Mouse (Mus musculus) neural tube, embryonic 13.5 days (tissue): ENCODE data around the gene Slco4a1. TPM values are rescaled to one million over a fixed set of nuclear protein-coding genes. Genes with fewer than 3 reads are reported as not detected.
A peak's percentile ranks its signal among the peaks of the same experiment; 100 is the strongest.

Experiments
- ATAC-seq: fragments of 200-750 bp; cut with Nextera tagmentation; 2 replicates; pipeline ENCODE4 v1.8.0; 2017; ENCODE audit warnings: low read depth, mild to moderate bottlenecking, moderate TSS enrichment, moderate library complexity
- H3K27ac ChIP-seq: fragments of 300-500 bp; sonication (generic); replicated peaks from 2 replicates; pipeline ENCODE4 v1.5.1; 2015; ENCODE audit warnings: moderate library complexity, mild to moderate bottlenecking, inconsistent platforms
- H3K27me3 ChIP-seq: fragments of 300-500 bp; sonication (generic); 2 replicates; pipeline ENCODE4 v1.6.1; 2015; ENCODE audit warnings: mild to moderate bottlenecking, inconsistent platforms
- H3K36me3 ChIP-seq: fragments of 300-500 bp; sonication (generic); 2 replicates; pipeline ENCODE4 v1.6.1; 2015; ENCODE audit warnings: mild to moderate bottlenecking, inconsistent platforms
- H3K4me1 ChIP-seq: fragments of 300-500 bp; sonication (generic); replicated peaks from 2 replicates; pipeline ENCODE4 v1.6.1; 2015; ENCODE audit warnings: inconsistent platforms
- H3K4me2 ChIP-seq: fragments of 300-500 bp; sonication (generic); 2 replicates; pipeline ENCODE4 v1.6.1; 2015; ENCODE audit warnings: inconsistent platforms, mild to moderate bottlenecking, moderate library complexity
- H3K4me3 ChIP-seq: fragments of 300-500 bp; sonication (generic); 2 replicates; pipeline ENCODE4 v1.5.1; 2015; ENCODE audit warnings: mild to moderate bottlenecking, inconsistent platforms
- H3K9ac ChIP-seq: fragments of 300-500 bp; sonication (generic); 2 replicates; pipeline ENCODE4 v1.6.1; 2015; ENCODE audit warnings: moderate library complexity, mild to moderate bottlenecking, inconsistent platforms
- H3K9me3 ChIP-seq: fragments of 300-500 bp; sonication (generic); 2 replicates; pipeline ENCODE4 v1.6.1; 2016; ENCODE audit warnings: inconsistent platforms
- WGBS: fragments of 180-500 bp; shearing (Covaris S2); methylation state at CpG from one replicate; pipeline ENCODE4 v1.1.7; 2015; 5-methylcytosine and 5-hydroxymethylcytosine counted together
- polyA plus RNA-seq: library from polyadenylated mRNA; unstranded; fragments of >200 nt; fragmentation: Nextera tagmentation; extraction: Ambion mirVana; gene quantifications from 2 replicates; pipeline ENCODE4 v1.2.1, GENCODE M21; 2015

The Slco4a1 gene
- polyA plus RNA-seq, 1 experiment from 2014 or later = 5.4 TPM

DNA sequence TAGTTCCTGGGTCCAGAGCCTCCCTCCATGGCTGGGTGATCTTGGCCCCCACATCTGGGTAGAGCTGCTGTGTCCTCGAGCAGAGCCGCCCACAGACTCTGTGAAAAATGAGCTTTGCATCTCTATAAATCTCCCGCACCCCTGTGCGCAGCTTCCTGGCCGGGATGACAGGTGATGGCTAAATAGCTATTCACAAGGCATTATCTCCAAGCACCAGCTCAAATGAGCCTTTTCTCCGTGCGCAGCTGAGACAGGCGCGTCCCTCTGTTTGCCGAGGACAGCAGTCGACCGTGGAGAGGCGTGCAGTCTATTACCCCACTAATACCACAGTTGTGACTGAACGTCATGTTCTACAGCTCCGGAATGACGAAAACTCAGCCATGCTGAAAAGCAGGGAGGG lies 26.2 kb downstream of the Slco4a1 start:
- no peak overlapping the region for H3K4me3 ChIP-seq
- peak overlapping the region; percentile 22 for H3K4me2 ChIP-seq
- H3K9me3 ChIP-seq = no peaks in the 10 kb centered on the region
- H3K27ac ChIP-seq = peak overlapping the region; percentile 43; the same call in 1 of the 2 replicates
- no peak overlapping the region for H3K9ac ChIP-seq
- WGBS = 6% methylated on average over 16 of the region's 16 CpGs
- no peaks in the 10 kb centered on the region for H3K36me3 ChIP-seq
- 0 out of 2 replicates have a peak, but pooled peaks cover 2% of the 10 kb centered on the region for H3K27me3 ChIP-seq
- peaks cover 31% of the 10 kb centered on the region for H3K4me1 ChIP-seq
- ATAC-seq = peak; percentile 53; the same call in 1 of the 2 replicates

DNA sequence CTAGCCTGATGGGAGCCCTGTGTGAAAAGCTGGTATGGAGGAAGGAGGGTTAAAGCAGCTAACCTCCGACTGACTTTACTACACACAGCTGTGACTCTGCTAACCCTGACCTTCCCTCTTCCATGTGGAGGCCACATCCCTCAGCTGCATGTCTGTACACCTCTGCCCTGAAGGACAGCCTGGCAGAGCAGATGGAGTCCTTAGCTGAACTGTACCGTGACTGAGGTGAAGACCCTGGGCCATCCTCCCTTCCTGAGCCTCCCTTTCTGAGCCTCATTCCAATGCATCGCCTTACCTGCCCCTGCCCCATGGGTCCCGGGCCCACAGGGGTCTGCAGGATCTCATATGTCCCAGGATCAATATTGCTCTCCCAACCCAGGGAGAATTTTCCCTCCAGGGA lies 28.8 kb downstream of the Slco4a1 start:
- no peak overlapping the region for H3K4me3 ChIP-seq
- H3K9ac ChIP-seq = no peak overlapping the region
- ATAC-seq = no peak
- H3K4me1 ChIP-seq = peaks cover 46% of the 10 kb centered on the region
- no peaks in the 10 kb centered on the region for H3K36me3 ChIP-seq
- H3K4me2 ChIP-seq = no peak overlapping the region
- WGBS = 72% methylated on average over 4 of the region's 4 CpGs
- H3K27me3 ChIP-seq = 0 out of 2 replicates have a peak, but pooled peaks cover 4% of the 10 kb centered on the region
- H3K9me3 ChIP-seq = no peaks in the 10 kb centered on the region
- H3K27ac ChIP-seq = peak overlapping the region; percentile 77

DNA sequence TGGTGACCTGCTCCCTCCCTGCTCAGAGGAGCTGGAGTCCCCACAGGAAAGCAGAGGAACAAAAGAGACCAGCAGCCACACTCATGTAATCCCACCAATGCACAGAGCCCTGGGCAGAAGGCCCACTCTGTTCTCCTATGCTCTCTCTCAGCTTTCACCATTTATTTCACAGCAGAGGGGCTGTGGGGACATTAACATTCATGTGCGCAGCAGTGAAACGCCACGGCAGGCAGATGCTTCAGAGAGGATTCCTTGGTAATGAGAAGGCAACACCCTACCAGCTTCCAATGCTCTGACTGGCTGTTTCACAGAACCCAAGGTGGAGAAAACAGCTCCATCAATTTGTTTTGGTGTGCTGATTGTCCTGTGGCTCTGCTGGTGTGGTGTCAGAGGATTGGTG lies 29.3 kb downstream of the Slco4a1 start:
- no peak for ATAC-seq
- Histone ChIP-seq H3K4me3 (no peak overlapping the region), H3K4me1 (peaks cover 46% of the 10 kb centered on the region), H3K4me2 (no peak overlapping the region), H3K27ac (peak overlapping the region; percentile 77), H3K9me3 (no peaks in the 10 kb centered on the region), H3K36me3 (no peaks in the 10 kb centered on the region), H3K27me3 (0 out of 2 replicates have a peak, but pooled peaks cover 4% of the 10 kb centered on the region), H3K9ac (no peak overlapping the region)
- 13% methylated on average over 3 of the region's 3 CpGs for WGBS

DNA sequence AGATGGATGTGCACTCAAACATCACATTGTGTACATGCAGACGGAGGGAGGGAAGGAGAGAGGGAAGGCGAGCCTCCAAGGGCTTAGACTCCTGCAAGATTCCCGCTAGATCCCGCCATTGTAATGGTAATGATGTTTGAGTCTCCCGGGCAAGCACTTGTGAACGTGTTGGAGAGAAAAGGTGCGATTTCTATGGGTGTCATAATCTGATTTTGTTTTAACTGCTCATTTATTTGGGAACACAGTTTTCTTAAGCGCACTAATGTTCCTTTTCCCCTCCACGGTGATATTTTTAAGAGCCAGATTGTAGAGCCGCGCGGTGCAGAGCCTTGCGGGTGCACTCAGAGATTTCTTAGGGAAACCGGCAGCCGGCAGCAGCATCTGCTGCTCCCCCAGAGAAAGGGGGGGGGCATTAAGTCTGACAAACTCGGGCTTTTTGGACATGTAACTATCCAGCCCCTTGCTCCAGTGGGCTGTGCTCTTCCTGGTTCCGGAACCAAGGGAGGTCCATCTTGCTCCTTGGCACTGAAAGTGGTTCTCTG lies 32.2 kb downstream of the Slco4a1 start:
- no peaks in the 10 kb centered on the region for H3K36me3 ChIP-seq
- peak overlapping the region; percentile 47 for H3K4me2 ChIP-seq
- H3K27ac ChIP-seq = no peak overlapping the region
- H3K9me3 ChIP-seq = no peaks in the 10 kb centered on the region
- ATAC-seq = no peak
- peaks cover 27% of the 10 kb centered on the region for H3K4me1 ChIP-seq
- peak overlapping the region; percentile 31; the same call in 1 of the 2 replicates for H3K9ac ChIP-seq
- peak overlapping the region; percentile 15; the same call in 1 of the 2 replicates for H3K4me3 ChIP-seq
- H3K27me3 ChIP-seq = 0 out of 2 replicates have a peak, but pooled peaks cover 4% of the 10 kb centered on the region
- 8% methylated on average over 17 of the region's 17 CpGs for WGBS

DNA sequence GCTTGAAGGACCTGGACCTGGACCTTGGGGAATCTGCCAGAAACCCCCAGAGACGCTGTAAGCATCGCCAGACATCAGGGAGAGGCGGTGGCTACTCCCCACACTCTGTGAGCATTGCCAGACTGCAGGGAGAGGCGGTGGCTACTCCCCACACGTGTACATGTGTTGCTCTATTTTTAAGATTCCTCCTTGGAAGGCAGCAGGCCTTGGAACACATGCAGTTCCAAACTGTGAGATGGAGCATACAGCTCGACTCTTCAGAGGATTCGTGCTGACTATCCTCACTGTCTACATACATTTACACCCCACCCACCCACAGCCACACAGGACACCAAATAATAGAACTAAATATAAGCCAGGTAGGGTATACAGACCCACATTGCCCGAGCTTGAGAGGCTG lies 39.9 kb downstream of the Slco4a1 start:
- ATAC-seq = no peak
- peaks cover 21% of the 10 kb centered on the region for H3K4me1 ChIP-seq
- WGBS = 73% methylated on average over 8 of the region's 8 CpGs
- no peak overlapping the region for H3K27ac ChIP-seq
- no peaks in the 10 kb centered on the region for H3K9me3 ChIP-seq
- H3K4me3 ChIP-seq = no peak overlapping the region
- H3K27me3 ChIP-seq = peaks cover 29% of the 10 kb centered on the region
- no peaks in the 10 kb centered on the region for H3K36me3 ChIP-seq
- no peak overlapping the region for H3K4me2 ChIP-seq
- H3K9ac ChIP-seq = no peak overlapping the region

DNA sequence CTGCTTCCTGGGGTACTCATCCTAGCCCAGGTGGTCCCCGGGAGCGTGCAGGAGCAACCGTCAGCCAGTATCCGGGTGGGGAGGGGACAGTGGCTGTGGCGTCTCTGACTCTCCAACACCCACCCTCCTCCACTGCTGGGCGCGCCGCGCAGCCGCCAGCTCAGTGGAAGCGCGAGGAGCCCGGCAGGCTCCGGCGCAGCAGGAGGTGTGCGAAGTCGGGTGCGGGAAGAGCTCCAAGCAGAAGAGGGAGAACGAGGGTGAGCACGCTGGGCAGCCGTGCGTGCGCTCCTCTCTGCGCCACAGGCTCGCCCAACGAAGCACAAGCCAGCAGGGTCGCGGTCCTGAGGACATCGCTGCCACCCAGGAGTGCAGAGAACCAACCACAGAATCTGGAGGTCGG lies 43.7 kb downstream of the Slco4a1 start, which contains the start of gene Ntsr1:
Ntsr1 (plus strand) TSS at position 236 of the 400 bp plus-strand sequence.
- Histone ChIP-seq H3K9me3 (no peaks in the 10 kb centered on the region), H3K4me2 (peak within 1 kb of the TSS; percentile 65), H3K4me3 (peak within 1 kb of the TSS; percentile 35), H3K9ac (peak within 1 kb of the TSS; percentile 68), H3K36me3 (no peaks in the 10 kb centered on the region), H3K27me3 (peaks cover 50% of the 10 kb centered on the region), H3K27ac (no peak within 1 kb of the TSS), H3K4me1 (peaks cover 28% of the 10 kb centered on the region)
- WGBS = 1% methylated on average over 30 of the region's 30 CpGs
- peak; percentile 70 for ATAC-seq

DNA sequence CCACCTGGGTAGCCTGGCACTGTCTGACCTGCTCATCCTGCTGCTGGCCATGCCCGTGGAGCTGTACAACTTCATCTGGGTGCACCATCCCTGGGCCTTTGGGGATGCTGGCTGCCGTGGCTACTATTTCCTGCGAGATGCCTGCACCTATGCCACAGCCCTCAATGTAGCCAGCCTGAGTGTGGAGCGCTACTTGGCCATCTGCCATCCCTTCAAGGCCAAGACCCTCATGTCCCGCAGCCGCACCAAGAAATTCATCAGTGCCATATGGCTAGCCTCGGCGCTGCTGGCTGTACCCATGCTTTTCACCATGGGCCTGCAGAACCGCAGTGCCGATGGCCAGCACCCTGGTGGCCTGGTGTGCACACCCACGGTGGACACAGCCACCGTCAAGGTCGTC lies 44.7 kb downstream of the Slco4a1 start:
- WGBS = 34% methylated on average over 13 of the region's 13 CpGs
- Histone ChIP-seq H3K27ac (no peak overlapping the region), H3K4me3 (peak overlapping the region; percentile 35; the same call in 1 of the 2 replicates), H3K36me3 (no peaks in the 10 kb centered on the region), H3K4me2 (peak overlapping the region; percentile 65), H3K4me1 (peaks cover 28% of the 10 kb centered on the region), H3K27me3 (peaks cover 50% of the 10 kb centered on the region), H3K9ac (no peak overlapping the region), H3K9me3 (no peaks in the 10 kb centered on the region)
- ATAC-seq = no peak

DNA sequence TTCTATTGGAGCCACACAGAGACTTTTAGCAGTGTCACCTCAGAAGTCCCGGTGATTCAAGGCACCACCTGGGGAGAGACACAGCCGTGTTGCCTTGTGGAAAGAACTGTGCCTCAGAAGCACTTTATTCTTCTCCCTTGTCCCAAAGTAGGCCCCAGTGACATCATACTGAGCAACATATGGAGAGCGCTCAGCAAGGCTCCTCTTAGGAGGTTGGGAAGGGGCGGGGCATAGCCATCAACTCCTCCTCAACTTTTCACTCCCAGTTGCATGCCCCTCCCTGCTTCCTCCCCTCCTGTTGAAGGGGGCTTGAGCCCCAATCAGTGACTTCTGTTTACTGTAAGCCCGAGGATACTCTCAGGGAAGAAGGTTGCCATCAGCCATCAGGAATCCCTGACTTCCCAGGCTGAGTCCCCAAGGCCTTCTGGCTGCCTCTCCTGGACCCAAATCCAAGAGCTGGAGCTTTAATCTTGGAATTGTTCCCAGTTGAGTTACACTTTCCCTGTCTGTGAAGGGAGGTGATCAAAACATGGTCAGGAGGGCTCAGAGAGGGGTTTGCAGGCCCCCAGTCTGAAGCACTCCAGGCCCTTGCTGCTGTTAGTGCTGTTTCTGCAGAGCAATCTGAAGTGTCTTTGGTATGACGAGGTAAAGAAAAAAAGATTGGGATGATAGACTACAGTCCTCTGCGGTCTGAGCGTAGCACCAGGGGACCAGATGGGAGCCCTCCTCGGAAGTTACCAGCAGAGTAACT lies 45.3 kb downstream of the Slco4a1 start:
- 42% methylated on average over 9 of the region's 9 CpGs for WGBS
- Histone ChIP-seq H3K4me1 (peaks cover 28% of the 10 kb centered on the region), H3K9me3 (no peaks in the 10 kb centered on the region), H3K4me3 (no peak overlapping the region), H3K36me3 (no peaks in the 10 kb centered on the region), H3K27me3 (peaks cover 50% of the 10 kb centered on the region), H3K9ac (no peak overlapping the region), H3K27ac (no peak overlapping the region), H3K4me2 (no peak overlapping the region)
- no peak for ATAC-seq

DNA sequence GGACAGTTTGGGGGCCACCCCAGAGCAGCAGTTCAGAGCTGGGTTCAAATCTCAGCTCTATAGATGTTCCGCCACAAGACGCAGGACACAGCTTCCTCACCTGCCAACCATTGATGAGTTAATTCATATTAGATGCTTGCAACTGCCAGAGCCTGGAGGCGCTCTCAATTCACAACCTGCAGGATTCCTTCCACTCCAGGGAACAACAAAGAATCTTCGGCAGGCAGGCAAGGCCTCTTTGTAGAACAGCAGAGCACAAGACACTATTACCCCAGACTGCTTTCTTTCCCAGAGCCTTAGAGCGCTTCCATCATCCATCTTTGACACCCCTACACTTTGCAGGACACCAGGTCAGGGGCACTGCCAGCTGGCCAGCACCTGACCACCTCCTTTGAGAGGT lies 50.2 kb downstream of the Slco4a1 start:
- no peak overlapping the region for H3K9ac ChIP-seq
- H3K27me3 ChIP-seq = peaks cover 18% of the 10 kb centered on the region
- WGBS = 37% methylated on average over 5 of the region's 5 CpGs

DNA sequence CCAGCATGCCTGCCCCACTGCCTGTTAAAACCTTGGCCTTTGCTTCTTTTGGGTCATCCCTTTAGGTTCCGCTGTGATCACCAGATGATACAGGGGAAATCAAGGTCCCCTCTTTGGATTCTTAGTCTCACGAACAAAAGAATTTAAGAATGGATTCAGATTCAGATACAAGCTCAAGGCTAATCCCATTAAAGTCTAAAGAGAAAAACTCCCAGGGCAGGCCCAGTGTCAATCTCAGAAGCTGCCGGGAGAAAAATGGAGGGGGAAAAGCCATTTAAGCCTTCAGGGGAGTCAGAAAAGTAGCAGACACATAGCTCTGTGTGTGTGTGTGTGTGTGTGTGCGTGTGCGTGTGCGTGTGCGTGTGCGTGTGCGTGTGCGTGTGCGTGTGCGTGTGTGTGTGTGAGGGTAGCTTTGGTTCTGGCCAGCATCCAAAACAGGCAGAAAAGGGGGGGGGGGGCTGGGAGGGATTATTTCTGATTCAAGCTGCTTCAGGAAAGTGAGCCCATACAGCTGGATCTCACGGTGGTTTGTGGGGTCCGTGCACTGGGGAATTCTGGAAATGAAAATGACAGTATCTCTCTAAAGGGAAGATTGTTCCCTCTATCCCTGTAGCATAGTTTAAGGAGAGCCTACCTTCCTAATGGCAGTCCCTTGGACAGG lies 52.5 kb downstream of the Slco4a1 start:
- ATAC-seq = no peak
- Histone ChIP-seq H3K27me3 (0 out of 2 replicates have a peak, but pooled peaks cover 2% of the 10 kb centered on the region), H3K27ac (no peak overlapping the region), H3K9ac (no peak overlapping the region), H3K36me3 (no peaks in the 10 kb centered on the region), H3K4me1 (peaks cover 24% of the 10 kb centered on the region), H3K4me3 (no peak overlapping the region), H3K9me3 (no peaks in the 10 kb centered on the region), H3K4me2 (no peak overlapping the region)
- WGBS = 82% methylated on average over 14 of the region's 14 CpGs

More for the DNA sequence above, 50.2 kb downstream of the Slco4a1 start:
- Histone ChIP-seq H3K4me2 (no peak overlapping the region), H3K9me3 (no peaks in the 10 kb centered on the region), H3K4me1 (peaks cover 8% of the 10 kb centered on the region; the same call in 1 of the 2 replicates), H3K36me3 (no peaks in the 10 kb centered on the region), H3K4me3 (no peak overlapping the region), H3K27ac (no peak overlapping the region)
- ATAC-seq = no peak

DNA sequence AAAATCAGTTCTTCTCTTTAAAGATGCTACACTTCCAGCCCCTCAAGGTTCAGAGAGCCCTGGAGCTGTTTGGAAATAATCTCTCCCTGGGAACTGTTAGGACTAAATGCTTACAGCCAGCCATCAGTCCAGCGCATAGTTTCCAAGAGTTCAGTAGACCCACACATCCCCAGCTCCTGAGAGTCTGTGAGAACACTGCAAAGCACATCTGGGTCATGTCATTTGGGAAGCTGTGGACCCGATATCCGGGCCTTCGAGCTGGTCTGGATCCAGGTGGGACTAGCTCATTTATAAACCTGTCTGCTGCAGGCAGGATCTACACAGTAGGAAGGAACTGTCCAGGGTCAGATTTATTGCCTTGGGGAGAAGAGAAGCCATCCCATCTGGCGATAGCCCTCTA lies 54.8 kb downstream of the Slco4a1 start:
- H3K4me3 ChIP-seq = no peak overlapping the region
- no peak overlapping the region for H3K9ac ChIP-seq
- H3K27ac ChIP-seq = no peak overlapping the region
- no peak for ATAC-seq
- H3K27me3 ChIP-seq = no peaks in the 10 kb centered on the region
- no peak overlapping the region for H3K4me2 ChIP-seq
- H3K36me3 ChIP-seq = no peaks in the 10 kb centered on the region
- WGBS = 68% methylated on average over 5 of the region's 5 CpGs
- H3K4me1 ChIP-seq = peaks cover 24% of the 10 kb centered on the region
- H3K9me3 ChIP-seq = no peaks in the 10 kb centered on the region
